Mouse (Mus musculus) monocyte, adult 5-6 weeks (primary cell): ENCODE results near the gene Batf3. TPM values are rescaled to one million over a fixed set of nuclear protein-coding genes. Genes with fewer than 3 reads are reported as not detected.

Source experiments
- total RNA-seq: library from RNA; stranded (forward); fragments of 200-1000, 200-491, 200-594 nt; gene quantifications from 3 replicates; pipeline ENCODE4 v1.2.3, GENCODE M21; 2017

Gene Batf3
- total RNA-seq, 1 experiment from 2014 or later, result 2.3 TPM

Other genes starting within 250 kb of the Batf3 start
- 14.6 to 18.0 TPM (median 17.6 TPM) in 3 replicates for gene Rps6kc1, start 186.1 kb upstream of the Batf3 start, total RNA-seq
- gene Angel2, start 172.7 kb upstream of the Batf3 start, total RNA-seq, result 41.8 to 45.9 TPM (median 43.5 TPM) in 3 replicates
- gene Vash2, start 118.6 kb upstream of the Batf3 start, total RNA-seq, result 0.64 TPM in 1 of 3 replicates, not detected in the others
- 43.6 to 66.2 TPM (median 54.3 TPM) in 3 replicates for gene Flvcr1, start 71.7 kb upstream of the Batf3 start, total RNA-seq
- not detected in 3 replicates for gene Spata45, start 61.2 kb upstream of the Batf3 start, total RNA-seq
- 10.0 to 21.2 TPM (median 15.4 TPM) in 3 replicates for gene Tatdn3, start 34.9 kb upstream of the Batf3 start, total RNA-seq
- 1.2 to 3.1 TPM (median 2.9 TPM) in 3 replicates for gene Nsl1, start 34.8 kb upstream of the Batf3 start, total RNA-seq
- gene Fam71a, start 67.0 kb downstream of the Batf3 start, total RNA-seq, result 0.21 to 3.1 TPM (median 1.3 TPM) in 3 replicates
- gene Atf3, start 120.2 kb downstream of the Batf3 start, total RNA-seq, result 225 to 427 TPM (median 242 TPM) in 3 replicates
- 1.9 to 4.4 TPM (median 2.5 TPM) in 3 replicates for gene Nenf, start 220.3 kb downstream of the Batf3 start, total RNA-seq
- gene Tmem206, start 228.1 kb downstream of the Batf3 start, total RNA-seq, result 5.8 to 12.5 TPM (median 10.7 TPM) in 3 replicates